ENCODE assay signal across 20 mouse cellular contexts in the genomic region with DNA sequence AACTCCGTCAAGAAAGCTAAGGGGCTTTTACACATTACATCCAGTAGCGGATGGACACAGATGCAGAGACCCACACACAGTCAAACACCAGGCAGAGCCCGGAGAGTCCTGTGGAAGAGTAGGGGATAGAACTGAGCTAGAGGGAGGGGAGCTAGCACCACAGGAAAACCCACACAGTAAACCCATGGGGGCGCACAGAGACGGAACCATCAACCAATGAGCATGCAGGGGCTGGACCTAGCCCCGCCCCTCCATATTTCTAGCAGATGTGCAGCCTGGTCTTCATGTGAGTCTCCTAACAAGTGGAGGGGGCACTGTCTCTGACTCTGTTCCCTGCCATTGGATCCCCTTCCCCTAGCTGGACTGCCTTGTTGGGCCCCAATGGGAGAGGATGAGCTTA. TPM values are rescaled to one million over a fixed set of nuclear protein-coding genes. Genes with fewer than 3 reads are reported as not detected.
DNase-seq lines count a peak whose midpoint lies in the region; ATAC-seq and TF ChIP-seq lines count a peak whose summit lies in the region.
"Had no signal": no experiment of that assay in that cellular context is flagged by ENCODE, and none has a peak within 500 bp of the region (broad histone marks: within the 10 kb centered on the region; RNA-seq: fewer than 3 reads in every experiment).

No protein-coding gene starts in this region.

- ATAC-seq in embryonic facial prominence, embryonic 11.5 days (replicated peaks; ENCODE audit: insufficient number of reproducible peaks, low FRiP score, low TSS enrichment, low read depth) = no peak
- ATAC-seq in intestine, embryonic 15.5 days = 0 out of 2 replicates have a peak, but pooled peaks have one; percentile 22
- ATAC-seq in intestine, postnatal 0 days = no peak

- 76% methylated on average over 6 of the region's 6 CpGs for WGBS in embryonic facial prominence, embryonic 11.5 days
- WGBS in embryonic facial prominence, embryonic 10.5 days = 75% methylated on average over 6 of the region's 6 CpGs
- WGBS in intestine, embryonic 15.5 days = 81% methylated on average over 6 of the region's 6 CpGs
- WGBS in intestine, postnatal 0 days = 82% methylated on average over 6 of the region's 6 CpGs
- WGBS in lung, adult 2 months = 76% methylated on average over 6 of the region's 6 CpGs

- H3K4me2 ChIP-seq in embryonic facial prominence, embryonic 11.5 days (ENCODE audit: low read depth, low read length) = no peak overlapping the region
- H3K4me2 ChIP-seq in intestine, embryonic 15.5 days (replicated peaks) = no peak overlapping the region
- H3K4me2 ChIP-seq in intestine, postnatal 0 days (replicated peaks; ENCODE audit: low read depth) = no peak overlapping the region
- H3K4me2 ChIP-seq: embryonic facial prominence, embryonic 13.5 days; forebrain, embryonic 12.5 days; heart, embryonic 12.5 days; lung, embryonic 15.5 days had no signal

- no peak overlapping the region for H3K9ac ChIP-seq in embryonic facial prominence, embryonic 11.5 days (replicated peaks; ENCODE audit: low read length)
- H3K9ac ChIP-seq in intestine, embryonic 15.5 days = no peak overlapping the region
- no peak overlapping the region for H3K9ac ChIP-seq in intestine, postnatal 0 days (ENCODE audit: low read depth, low read length)
- H3K9ac ChIP-seq: embryonic facial prominence, embryonic 13.5 days; forebrain, embryonic 12.5 days; heart, embryonic 12.5 days; lung, embryonic 15.5 days had no signal

- TF ChIP-seq CTCF in intestine, postnatal 0 days (IDR thresholded peaks at IDR 0.05; ENCODE audit: low read depth) = no peak
- no peak for TF ChIP-seq CTCF in lung, adult 2 months (IDR thresholded peaks at IDR 0.05; ENCODE audit: insufficient read depth, low read length)

- DNase-seq in embryonic facial prominence, embryonic 11.5 days (ENCODE audit: low spot score) = peak; percentile 14
- no peak for DNase-seq in embryonic facial prominence, embryonic 10.5 days (ENCODE audit: low spot score)
- peak; percentile 13 for DNase-seq in 416B (ENCODE audit: low read depth)
- peak; percentile 21 to 47 for DNase-seq in thymus, adult 18-20 months
- no peak for DNase-seq in lung, adult 2 months
- no peak for DNase-seq in gastrocnemius, postnatal 14 days
- DNase-seq: adrenal gland, adult 2 months; cerebellum, adult 11-12 months; cerebellum, postnatal 36 days; gastrocnemius, postnatal 10 days; heart, postnatal 4 days; kidney, adult 18-20 months; kidney, postnatal 14 days had no signal

- H3K4me3 ChIP-seq in embryonic facial prominence, embryonic 11.5 days (ENCODE audit: low read depth, low read length) = no peak overlapping the region
- no peak overlapping the region for H3K4me3 ChIP-seq in embryonic facial prominence, embryonic 10.5 days
- H3K4me3 ChIP-seq in intestine, embryonic 15.5 days (replicated peaks) = no peak overlapping the region
- H3K4me3 ChIP-seq in intestine, postnatal 0 days (ENCODE audit: low read depth, low read length) = no peak overlapping the region
- H3K4me3 ChIP-seq in lung, adult 2 months (replicated peaks; ENCODE audit: extremely low read depth, low read depth, low read length) = no peak overlapping the region
- H3K4me3 ChIP-seq: embryonic facial prominence, embryonic 13.5 days; forebrain, embryonic 12.5 days; heart, embryonic 12.5 days; lung, embryonic 15.5 days had no signal

- intact Hi-C loops in gastrocnemius, postnatal 14 days (cut with DNase I; ENCODE audit: low total_unique reads) = no loop called here

- no peak overlapping the region for H3K27ac ChIP-seq in embryonic facial prominence, embryonic 11.5 days (replicated peaks; ENCODE audit: low read depth, low read length)
- H3K27ac ChIP-seq in embryonic facial prominence, embryonic 10.5 days (replicated peaks) = no peak overlapping the region
- no peak overlapping the region for H3K27ac ChIP-seq in intestine, embryonic 15.5 days
- no peak overlapping the region for H3K27ac ChIP-seq in intestine, postnatal 0 days (ENCODE audit: low read depth, low read length)
- H3K27ac ChIP-seq: embryonic facial prominence, embryonic 13.5 days; forebrain, embryonic 12.5 days; lung, embryonic 15.5 days had no signal

- H3K9me3 ChIP-seq in embryonic facial prominence, embryonic 11.5 days (replicated peaks; ENCODE audit: control insufficient read depth, low read length) = no peaks in the 10 kb centered on the region
- peaks cover 4% of the 10 kb centered on the region; the same call in 1 of the 2 replicates for H3K9me3 ChIP-seq in embryonic facial prominence, embryonic 10.5 days
- no peaks in the 10 kb centered on the region for H3K9me3 ChIP-seq in intestine, embryonic 15.5 days
- no peaks in the 10 kb centered on the region for H3K9me3 ChIP-seq in intestine, postnatal 0 days (ENCODE audit: control insufficient read depth)
- H3K9me3 ChIP-seq: forebrain, embryonic 12.5 days; lung, embryonic 15.5 days had no signal

- no peaks in the 10 kb centered on the region for H3K27me3 ChIP-seq in embryonic facial prominence, embryonic 11.5 days (ENCODE audit: control insufficient read depth, insufficient read depth, low read length)
- peaks cover 9% of the 10 kb centered on the region; the same call in 1 of the 2 replicates for H3K27me3 ChIP-seq in embryonic facial prominence, embryonic 10.5 days (replicated peaks; ENCODE audit: low read depth, poor library complexity, severe bottlenecking)
- H3K27me3 ChIP-seq in intestine, embryonic 15.5 days (replicated peaks) = no peaks in the 10 kb centered on the region
- no peaks in the 10 kb centered on the region for H3K27me3 ChIP-seq in intestine, postnatal 0 days (replicated peaks; ENCODE audit: control insufficient read depth, insufficient read depth, low read length)
- H3K27me3 ChIP-seq: embryonic facial prominence, embryonic 13.5 days; forebrain, embryonic 12.5 days; heart, embryonic 12.5 days; lung, embryonic 15.5 days had no signal

- no peaks in the 10 kb centered on the region for H3K4me1 ChIP-seq in embryonic facial prominence, embryonic 11.5 days (ENCODE audit: control insufficient read depth, insufficient read depth, low read length)
- peaks cover 25% of the 10 kb centered on the region for H3K4me1 ChIP-seq in embryonic facial prominence, embryonic 10.5 days
- H3K4me1 ChIP-seq in intestine, embryonic 15.5 days (replicated peaks) = no peaks in the 10 kb centered on the region
- H3K4me1 ChIP-seq in intestine, postnatal 0 days (replicated peaks; ENCODE audit: control insufficient read depth, insufficient read depth, low read length) = no peaks in the 10 kb centered on the region
- no peaks in the 10 kb centered on the region for H3K4me1 ChIP-seq in lung, adult 2 months (ENCODE audit: control insufficient read depth, insufficient read depth, low read length)

- H3K36me3 ChIP-seq in embryonic facial prominence, embryonic 11.5 days (replicated peaks; ENCODE audit: control insufficient read depth, insufficient read depth, low read depth, low read length) = no peaks in the 10 kb centered on the region
- H3K36me3 ChIP-seq in embryonic facial prominence, embryonic 10.5 days (replicated peaks) = no peaks in the 10 kb centered on the region
- no peaks in the 10 kb centered on the region for H3K36me3 ChIP-seq in intestine, embryonic 15.5 days
- H3K36me3 ChIP-seq in intestine, postnatal 0 days (ENCODE audit: control insufficient read depth, insufficient read depth) = no peaks in the 10 kb centered on the region
- H3K36me3 ChIP-seq: embryonic facial prominence, embryonic 13.5 days; forebrain, embryonic 12.5 days; heart, embryonic 12.5 days; lung, embryonic 15.5 days had no signal

- no peak for TF ChIP-seq POLR2A in lung, adult 2 months (IDR thresholded peaks at IDR 0.05; ENCODE audit: borderline replicate concordance, extremely low read depth, low read depth, low read length)

RNA-seq across cellular contexts. Expression of gene 1500009L16Rik, which starts 5.9 kb away (rescaled TPM):
- polyA plus RNA-seq in embryonic facial prominence, embryonic 11.5 days (2014; fragmentation: Nextera tagmentation; extraction: Ambion mirVana) = 41.7 and 45.3 TPM in 2 replicates
- 44.6 and 46.0 TPM in 2 replicates for polyA plus RNA-seq in embryonic facial prominence, embryonic 10.5 days (2016; fragmentation: Nextera tagmentation; extraction: Ambion mirVana)
- 19.0 and 21.6 TPM in 2 replicates for polyA plus RNA-seq in intestine, embryonic 15.5 days (2015; fragmentation: Nextera tagmentation; extraction: Ambion mirVana)
- 5.3 and 8.9 TPM in 2 replicates for polyA plus RNA-seq in intestine, postnatal 0 days (2015; fragmentation: Nextera tagmentation; extraction: Ambion mirVana)
- polyA plus RNA-seq in lung, adult 2 months (2012; rRNA removed) = 2.0 and 2.2 TPM in 2 replicates
- 1 to 10 TPM; 3.2 to 3.6 TPM for total RNA-seq in gastrocnemius, postnatal 14 days (2021)
- total RNA-seq: liver, adult 2 months had no signal
- polyA plus RNA-seq: liver, adult 2 months had no signal

Comparison
In these comparisons a context has a peak if more than half of its experiments do, and no peak if none do; other contexts are left out.
1. DNase-seq: peak in embryonic facial prominence, embryonic 11.5 days (single experiment), 416B (single experiment) and thymus, adult 18-20 months (2 of 2); none in embryonic facial prominence, embryonic 10.5 days (single experiment), lung, adult 2 months (single experiment) and gastrocnemius, postnatal 14 days (single experiment).